Mouse (Mus musculus): ENCODE results near the gene Klhl28. TPM values are rescaled to one million over a fixed set of nuclear protein-coding genes. Genes with fewer than 3 reads are reported as not detected.

The Klhl28 gene
- 16.7 TPM for polyA plus RNA-seq (2014; fragmentation: Illumina TruSeq; extraction: RNeasy Lipid Tissue Mini Kit (QIAGEN cat#74804); ENCODE audit: low read depth, low replicate concordance)

DNA sequence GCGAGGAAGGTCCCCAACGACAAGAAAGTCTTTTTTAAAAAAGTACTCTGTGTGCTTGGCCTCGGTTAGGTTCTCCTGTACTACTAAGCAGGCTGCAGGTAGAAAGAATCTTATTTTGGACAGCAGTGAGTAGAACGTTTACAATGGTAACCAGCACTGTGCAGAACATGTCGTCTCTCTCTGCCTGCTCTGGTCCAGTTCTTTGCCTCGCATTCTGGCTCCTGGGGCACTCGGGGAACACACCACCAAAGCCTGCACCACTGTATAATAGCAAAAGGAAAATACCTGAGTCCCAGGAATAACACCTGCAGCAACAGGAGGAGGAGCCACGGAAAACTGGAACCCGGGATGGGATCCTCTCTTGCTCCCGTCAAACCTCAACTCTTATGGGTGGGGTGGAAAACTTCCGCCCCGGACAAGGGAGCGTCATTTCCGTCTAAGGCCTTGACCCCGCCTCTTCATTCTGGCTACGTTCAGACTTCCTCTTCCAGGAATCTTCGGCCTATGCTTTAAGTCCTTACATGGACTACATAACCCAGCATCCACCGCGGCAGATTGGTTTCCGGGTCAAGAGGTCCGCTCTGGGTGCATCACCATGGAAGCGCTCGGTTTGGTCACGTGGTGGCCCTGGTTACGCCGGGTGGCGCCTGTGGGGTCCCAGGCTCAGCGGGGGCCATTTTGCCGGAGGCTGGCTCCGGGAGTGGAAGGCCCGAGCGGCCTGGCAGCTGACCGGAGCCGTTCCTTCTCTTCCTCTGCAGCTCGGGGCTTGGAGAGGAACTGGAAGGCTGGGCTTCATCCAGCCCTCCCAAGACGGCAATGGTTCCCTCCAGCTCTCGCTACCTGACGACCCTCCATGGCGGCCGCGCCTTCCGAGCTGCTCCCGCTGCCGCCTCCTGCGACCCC is at the start of gene Klhl28, which contains the start of gene Togaram1:
Klhl28 (minus strand) TSS at position 411 of the 903 bp plus-strand sequence.
Togaram1 (plus strand) TSS at position 681 of the 903 bp plus-strand sequence.

DNA sequence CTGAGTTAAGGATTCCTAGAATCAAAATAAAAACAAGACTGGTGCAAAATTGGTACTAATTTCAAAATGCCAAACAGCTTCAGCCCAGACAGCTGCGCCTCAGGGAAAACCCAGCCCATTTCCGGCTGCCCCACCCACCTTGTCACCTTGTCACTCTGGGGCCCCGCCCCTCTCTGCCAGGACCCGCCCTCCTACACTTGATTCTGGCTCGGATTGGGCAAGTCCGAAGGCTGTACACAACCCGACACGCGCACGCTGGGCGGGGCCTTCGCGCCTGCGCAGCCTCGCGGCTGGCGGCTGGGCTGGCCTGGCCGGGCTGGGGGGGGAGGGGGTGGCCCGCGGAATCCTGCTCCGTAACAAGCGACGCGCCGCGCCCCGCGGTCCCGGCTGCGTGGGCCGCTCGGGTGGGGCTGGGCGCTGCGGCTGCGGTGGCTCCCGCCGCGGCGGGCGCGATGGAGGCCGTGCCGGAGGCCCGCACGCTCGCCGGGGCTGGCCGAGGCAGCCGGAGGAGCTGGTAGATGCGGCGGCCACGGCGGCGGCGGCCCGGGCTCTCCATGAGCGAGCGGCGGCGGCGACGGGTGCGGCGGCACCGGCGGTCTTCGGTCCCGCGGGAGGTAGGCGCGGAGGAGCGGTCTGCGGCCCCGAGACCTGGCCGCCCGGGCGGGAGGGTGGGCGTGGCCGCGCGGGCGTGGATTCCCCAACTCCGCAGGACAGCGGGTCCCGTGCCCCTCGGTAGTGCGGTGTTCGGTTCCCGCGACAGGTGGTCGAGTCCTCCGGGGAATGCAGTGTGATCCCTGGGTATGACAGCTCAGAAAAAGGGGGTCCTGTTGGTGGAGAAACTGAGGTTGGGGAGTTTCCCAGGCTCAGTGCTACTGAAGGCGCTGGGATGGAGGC is 47.5 kb downstream of the Klhl28 start, which contains the start of gene Gm527:
Gm527 (plus strand) TSS at position 329 of the 894 bp plus-strand sequence.

Other genes starting within 250 kb of the Klhl28 start
- 14.9 TPM for gene Gm527, start 47.6 kb downstream of the Klhl28 start, polyA plus RNA-seq (2014; fragmentation: Illumina TruSeq; extraction: RNeasy Lipid Tissue Mini Kit (QIAGEN cat#74804); ENCODE audit: low read depth, low replicate concordance)
- gene Togaram1, start 270 bp upstream of the Klhl28 start, polyA plus RNA-seq (2014; fragmentation: Illumina TruSeq; extraction: RNeasy Lipid Tissue Mini Kit (QIAGEN cat#74804); ENCODE audit: low read depth, low replicate concordance) = 57.1 TPM
- 54.0 TPM for gene Prpf39, start 70.8 kb upstream of the Klhl28 start, polyA plus RNA-seq (2014; fragmentation: Illumina TruSeq; extraction: RNeasy Lipid Tissue Mini Kit (QIAGEN cat#74804); ENCODE audit: low read depth, low replicate concordance)
- 355 TPM for gene Fkbp3, start 108.5 kb upstream of the Klhl28 start, polyA plus RNA-seq (2014; fragmentation: Illumina TruSeq; extraction: RNeasy Lipid Tissue Mini Kit (QIAGEN cat#74804); ENCODE audit: low read depth, low replicate concordance)
- 7.1 TPM for gene Fancm, start 110.1 kb upstream of the Klhl28 start, polyA plus RNA-seq (2014; fragmentation: Illumina TruSeq; extraction: RNeasy Lipid Tissue Mini Kit (QIAGEN cat#74804); ENCODE audit: low read depth, low replicate concordance)
- gene Mis18bp1, start 207.1 kb upstream of the Klhl28 start, polyA plus RNA-seq (2014; fragmentation: Illumina TruSeq; extraction: RNeasy Lipid Tissue Mini Kit (QIAGEN cat#74804); ENCODE audit: low read depth, low replicate concordance) = 0.49 TPM